Mouse (Mus musculus) forebrain, embryonic 16.5 days (tissue): ENCODE results near the gene Kif1a. TPM values are rescaled to one million over a fixed set of nuclear protein-coding genes. Genes with fewer than 3 reads are reported as not detected.

Experiments
- polyA plus RNA-seq: library from polyadenylated mRNA; unstranded; fragments of >200 nt; fragmentation: Nextera tagmentation; extraction: Ambion mirVana; gene quantifications from 2 replicates; pipeline ENCODE4 v1.2.1, GENCODE M21; 2015

Kif1a gene
- polyA plus RNA-seq, 1 experiment from 2014 or later, result 396 TPM

Other genes with a start within 250 kb of the Kif1a start
- gene Ankmy1, start 199.0 kb downstream of the Kif1a start, polyA plus RNA-seq, result 0.71 and 1.1 TPM in 2 replicates
- 11.3 and 13.2 TPM in 2 replicates for gene Dusp28, start 195.0 kb downstream of the Kif1a start, polyA plus RNA-seq
- gene Rnpepl1, start 191.2 kb downstream of the Kif1a start, polyA plus RNA-seq, result 28.5 and 31.0 TPM in 2 replicates
- 64.4 and 65.5 TPM in 2 replicates for gene Capn10, start 167.6 kb downstream of the Kif1a start, polyA plus RNA-seq
- gene Gpr35, start 151.1 kb downstream of the Kif1a start, polyA plus RNA-seq, result 0.35 and 0.75 TPM in 2 replicates
- gene Aqp12, start 95.6 kb downstream of the Kif1a start, polyA plus RNA-seq, result not detected in 2 replicates
- gene Agxt, start 33.3 kb upstream of the Kif1a start, polyA plus RNA-seq, result not detected in 2 replicates
- gene 2310007B03Rik, start 59.0 kb upstream of the Kif1a start, polyA plus RNA-seq, result 0.17 and 0.19 TPM in 2 replicates
- 0.30 and 0.31 TPM in 2 replicates for gene Crocc2, start 66.8 kb upstream of the Kif1a start, polyA plus RNA-seq
- gene Sned1, start 133.9 kb upstream of the Kif1a start, polyA plus RNA-seq, result 4.2 and 5.5 TPM in 2 replicates
- gene Mterf4, start 204.0 kb upstream of the Kif1a start, polyA plus RNA-seq, result 34.2 and 38.4 TPM in 2 replicates
- 61.1 and 62.7 TPM in 2 replicates for gene Ppp1r7, start 240.9 kb upstream of the Kif1a start, polyA plus RNA-seq
- 9.3 and 9.5 TPM in 2 replicates for gene Pask, start 241.5 kb upstream of the Kif1a start, polyA plus RNA-seq